Mouse (Mus musculus) heart, postnatal 0 days (tissue): ENCODE data around the gene Mta3. TPM values are rescaled to one million over a fixed set of nuclear protein-coding genes. Genes with fewer than 3 reads are reported as not detected.

Experiments
- ATAC-seq: fragments of 200-750 bp; cut with Nextera tagmentation; 2 replicates; pipeline ENCODE4 v1.8.0; 2017; ENCODE audit warnings: low read depth, moderate number of reproducible peaks, moderate library complexity; ENCODE audit not compliant: insufficient read depth
- DNase-seq: peaks from one replicate; pipeline ENCODE4 v3.0.0-alpha.2; 2016; ENCODE audit warnings: low spot score
- H3K27ac ChIP-seq: fragments of 300-500 bp; sonication (generic); 2 replicates; pipeline ENCODE4 v1.5.1; 2014; ENCODE audit warnings: low read depth, mild to moderate bottlenecking
- H3K27me3 ChIP-seq: fragments of 300-500 bp; sonication (generic); 2 replicates; pipeline ENCODE4 v1.6.1; 2014; ENCODE audit warnings: low read length, mixed read lengths; ENCODE audit not compliant: control insufficient read depth, insufficient read depth
- H3K36me3 ChIP-seq: fragments of 300-500 bp; sonication (generic); replicated peaks from 2 replicates; pipeline ENCODE4 v1.6.1; 2014; ENCODE audit warnings: low read length, mixed read lengths; ENCODE audit not compliant: control insufficient read depth, insufficient read depth
- H3K4me1 ChIP-seq: fragments of 300-500 bp; sonication (generic); 2 replicates; pipeline ENCODE4 v1.6.1; 2014; ENCODE audit warnings: antibody characterized with exemption; ENCODE audit not compliant: control insufficient read depth, insufficient read depth
- H3K4me2 ChIP-seq: fragments of 300-500 bp; sonication (generic); 2 replicates; pipeline ENCODE4 v1.6.1; 2014; ENCODE audit warnings: low read depth, mild to moderate bottlenecking, low read length, moderate library complexity
- H3K4me3 ChIP-seq: fragments of 300-500 bp; sonication (generic); 2 replicates; pipeline ENCODE4 v1.5.1; 2014; ENCODE audit warnings: low read depth, low read length
- H3K9ac ChIP-seq: fragments of 300-500 bp; sonication (generic); replicated peaks from 2 replicates; pipeline ENCODE4 v1.6.1; 2014; ENCODE audit warnings: low read depth, low read length, mixed read lengths
- H3K9me3 ChIP-seq: fragments of 300-500 bp; sonication (generic); replicated peaks from 2 replicates; pipeline ENCODE4 v1.6.1; 2016; ENCODE audit warnings: low read length; ENCODE audit not compliant: control insufficient read depth
- CTCF ChIP-seq: IDR thresholded peaks from 2 replicates; pipeline ENCODE4 v1.5.1; 2016; ENCODE audit warnings: antibody characterized with exemption, control low read depth, low read depth
- EP300 ChIP-seq: IDR thresholded peaks from 2 replicates; pipeline ENCODE4 v1.6.1; 2016; ENCODE audit warnings: antibody characterized with exemption, low read depth
- WGBS: fragments of 180-500 bp; shearing (Covaris S2); extraction: QIAGEN DNeasy Blood & Tissue Kit; methylation state at CpG from one replicate; pipeline ENCODE4 v1.1.7; 2014; 5-methylcytosine and 5-hydroxymethylcytosine counted together
- polyA plus RNA-seq: library from polyadenylated mRNA; unstranded; fragments of >200 nt; fragmentation: Nextera tagmentation; extraction: Ambion mirVana; gene quantifications from 2 replicates; pipeline ENCODE4 v1.2.1, GENCODE M21; 2015
- total RNA-seq: library from RNA; depleted of rRNA; stranded (reverse); fragments of >200 nt; gene quantifications from 2 replicates; pipeline ENCODE4 v1.2.3, GENCODE M21; 2014; ENCODE audit warnings: low replicate concordance

The Mta3 gene
- total and polyA plus RNA-seq, 2 experiments from 2014 or later: 28.3 to 34.3 TPM

- TF ChIP-seq EP300 (no peak), CTCF (no peak)
- H3K4me3 ChIP-seq: no peak overlapping the region
- 84% methylated on average over 8 of the region's 8 CpGs for WGBS
- H3K27ac ChIP-seq: no peak overlapping the region
- no peak overlapping the region for H3K9ac ChIP-seq
- peaks cover 4% of the 10 kb centered on the region; the same call in 1 of the 2 replicates for H3K36me3 ChIP-seq
- H3K4me1 ChIP-seq: no peaks in the 10 kb centered on the region
- no peaks in the 10 kb centered on the region for H3K27me3 ChIP-seq
- ATAC-seq (no peak), DNase-seq (no peak)
- no peaks in the 10 kb centered on the region for H3K9me3 ChIP-seq
- no peak overlapping the region for H3K4me2 ChIP-seq
Measured at GRCm38 (mm10) chr17:83772711-83773110, 66.7 kb downstream of the Mta3 start.

GRCm38 (mm10) chr17:83776965-83777364 is 71.0 kb downstream of the Mta3 start:
- no peaks in the 10 kb centered on the region for H3K27me3 ChIP-seq
- no peaks in the 10 kb centered on the region for H3K4me1 ChIP-seq
- 95% methylated on average over 7 of the region's 7 CpGs for WGBS
- H3K27ac ChIP-seq: no peak overlapping the region
- 0 out of 2 replicates have a peak, but pooled peaks cover 4% of the 10 kb centered on the region for H3K36me3 ChIP-seq
- no peak overlapping the region for H3K4me2 ChIP-seq
- H3K9ac ChIP-seq: no peak overlapping the region
- ATAC-seq (no peak), DNase-seq (no peak)
- TF ChIP-seq EP300: no peak
- no peak for TF ChIP-seq CTCF
- no peak overlapping the region for H3K4me3 ChIP-seq
- H3K9me3 ChIP-seq: no peaks in the 10 kb centered on the region

GRCm38 (mm10) chr17:83777462-83778051 is 71.6 kb downstream of the Mta3 start:
- Histone ChIP-seq H3K27me3 (no peaks in the 10 kb centered on the region), H3K9me3 (no peaks in the 10 kb centered on the region), H3K9ac (no peak overlapping the region), H3K4me3 (no peak overlapping the region), H3K4me2 (no peak overlapping the region), H3K36me3 (0 out of 2 replicates have a peak, but pooled peaks cover 4% of the 10 kb centered on the region), H3K4me1 (no peaks in the 10 kb centered on the region), H3K27ac (no peak overlapping the region)
- no peak for DNase-seq
- WGBS: 79% methylated on average over 9 of the region's 9 CpGs
- no peak for ATAC-seq
- TF ChIP-seq EP300 (no peak), CTCF (no peak)

- Histone ChIP-seq H3K27me3 (no peaks in the 10 kb centered on the region), H3K4me3 (no peak overlapping the region), H3K9ac (no peak overlapping the region), H3K27ac (no peak overlapping the region), H3K9me3 (no peaks in the 10 kb centered on the region), H3K36me3 (peaks cover 21% of the 10 kb centered on the region; the same call in 1 of the 2 replicates), H3K4me1 (no peaks in the 10 kb centered on the region), H3K4me2 (no peak overlapping the region)
- ATAC-seq: no peak
- 75% methylated on average over 5 of the region's 5 CpGs for WGBS
- no peak for DNase-seq
- no peak for TF ChIP-seq CTCF
- no peak for TF ChIP-seq EP300
Measured at GRCm38 (mm10) chr17:83780228-83780627, 74.3 kb downstream of the Mta3 start.

GRCm38 (mm10) chr17:83782740-83783139 is 76.8 kb downstream of the Mta3 start:
- no peak overlapping the region for H3K27ac ChIP-seq
- no peak for ATAC-seq
- no peak overlapping the region for H3K4me2 ChIP-seq

GRCm38 (mm10) chr17:83786418-83786817 is 80.5 kb downstream of the Mta3 start:
- ATAC-seq (no peak), DNase-seq (no peak)
- no peaks in the 10 kb centered on the region for H3K4me1 ChIP-seq
- no peaks in the 10 kb centered on the region for H3K9me3 ChIP-seq
- WGBS: 91% methylated on average over 6 of the region's 6 CpGs
- no peak overlapping the region for H3K4me3 ChIP-seq
- H3K4me2 ChIP-seq: no peak overlapping the region
- H3K27ac ChIP-seq: no peak overlapping the region
- H3K36me3 ChIP-seq: peaks cover 39% of the 10 kb centered on the region
- no peaks in the 10 kb centered on the region for H3K27me3 ChIP-seq
- TF ChIP-seq CTCF (no peak), EP300 (no peak)
- no peak overlapping the region for H3K9ac ChIP-seq

More at GRCm38 (mm10) chr17:83782740-83783139, 76.8 kb downstream of the Mta3 start:
- Histone ChIP-seq H3K4me3 (no peak overlapping the region), H3K27me3 (no peaks in the 10 kb centered on the region), H3K4me1 (no peaks in the 10 kb centered on the region), H3K9ac (no peak overlapping the region), H3K9me3 (no peaks in the 10 kb centered on the region), H3K36me3 (peaks cover 17% of the 10 kb centered on the region; the same call in 1 of the 2 replicates)
- TF ChIP-seq EP300 (no peak), CTCF (no peak)
- DNase-seq: no peak
- WGBS: 59% methylated on average over 5 of the region's 5 CpGs
